Mouse (Mus musculus) liver, adult 2 months (tissue): Measurements from ENCODE around the gene Ick. TPM values are rescaled to one million over a fixed set of nuclear protein-coding genes. Genes with fewer than 3 reads are reported as not detected.
A peak's percentile ranks its signal among the peaks of the same experiment; 100 is the strongest.
"Not testable (repeated sequence)": the region's sequence is repeated elsewhere in the genome, so short reads cannot be mapped to it uniquely, and the experiment has no call there.

Experiments
- DNase-seq: peaks from one replicate; pipeline ENCODE4 v3.0.0-alpha.2; 2011; ENCODE audit warnings: low read depth, low spot score; ENCODE audit errors: extremely low read depth
- H3K27ac ChIP-seq: fragments of 200-500 bp; replicated peaks from 2 replicates; pipeline ENCODE4 v1.5.1; 2012; ENCODE audit warnings: low read depth, mild to moderate bottlenecking, control low read depth, inconsistent platforms, low read length; ENCODE audit not compliant: insufficient read depth
- H3K27me3 ChIP-seq: fragments of 200-500 bp; 2 replicates; pipeline ENCODE4 v1.6.1; 2012; ENCODE audit warnings: mild to moderate bottlenecking, moderate library complexity, low read length, inconsistent platforms; ENCODE audit not compliant: control insufficient read depth, insufficient read depth
- H3K36me3 ChIP-seq: fragments of 200-500 bp; 2 replicates; pipeline ENCODE4 v1.6.1; 2012; ENCODE audit warnings: low read length, inconsistent platforms; ENCODE audit not compliant: control insufficient read depth, insufficient read depth
- H3K4me1 ChIP-seq: fragments of 200-500 bp; 2 replicates; pipeline ENCODE4 v1.6.1; 2011; ENCODE audit warnings: low read length; ENCODE audit not compliant: control insufficient read depth, insufficient read depth
- H3K4me3 ChIP-seq: fragments of 200-500 bp; 2 replicates; pipeline ENCODE4 v1.5.1; 2011; ENCODE audit warnings: low read depth, mild to moderate bottlenecking, control low read depth, low read length, moderate library complexity; ENCODE audit not compliant: insufficient read depth
- H3K79me2 ChIP-seq: fragments of 200-500 bp; 2 replicates; pipeline ENCODE4 v1.6.1; 2012; ENCODE audit warnings: inconsistent platforms, mild to moderate bottlenecking, low read length, moderate library complexity; ENCODE audit not compliant: control insufficient read depth, insufficient read depth
- H3K9ac ChIP-seq: fragments of 200-500 bp; 2 replicates; pipeline ENCODE4 v1.6.1; 2012; ENCODE audit warnings: low read depth, mild to moderate bottlenecking, control low read depth, inconsistent platforms, low read length
- CTCF ChIP-seq: fragments of 200-500 bp; IDR thresholded peaks from 2 replicates; pipeline ENCODE4 v1.5.1; 2011; ENCODE audit warnings: low read depth, low read length, control low read depth
- POLR2A ChIP-seq: fragments of 200-500 bp; IDR thresholded peaks from 2 replicates; pipeline ENCODE4 v1.6.1; 2011; ENCODE audit warnings: low read length, control low read depth; ENCODE audit not compliant: insufficient read depth; ENCODE audit errors: extremely low read depth
- WGBS: fragments of 180-500 bp; shearing (Covaris S2); methylation state at CpG from one replicate; pipeline ENCODE4 v1.1.7; 2018; 5-methylcytosine and 5-hydroxymethylcytosine counted together
- polyA plus RNA-seq: library from polyadenylated mRNA; depleted of rRNA; stranded (reverse); fragments of >200 nt; gene quantifications from 2 replicates; pipeline ENCODE4 v1.2.3, GENCODE M21; 2012
- total RNA-seq: library from RNA; depleted of rRNA; stranded (reverse); fragments of >200 nt; gene quantifications from 2 replicates; pipeline ENCODE4 v1.2.3, GENCODE M21; 2014

Ick gene
- total and polyA plus RNA-seq, 2 experiments = 7.3 to 10.2 TPM

- Histone ChIP-seq H3K9ac (no peak overlapping the region), H3K4me3 (no peak overlapping the region), H3K27ac (no peak overlapping the region), H3K4me1 (peaks cover 13% of the 10 kb centered on the region), H3K36me3 (peaks cover 7% of the 10 kb centered on the region; the same call in 1 of the 2 replicates), H3K79me2 (no peaks in the 10 kb centered on the region), H3K27me3 (no peaks in the 10 kb centered on the region)
- DNase-seq = no peak
- no peak for TF ChIP-seq CTCF
- no peak for TF ChIP-seq POLR2A
- 95% methylated on average over 19 of the region's 19 CpGs for WGBS
Measured at GRCm38 (mm10) chr9:78167453-78167969, 58.5 kb downstream of the Ick start.

GRCm38 (mm10) chr9:78168864-78169263, 59.9 kb downstream of the Ick start:
- Histone ChIP-seq H3K27me3 (no peaks in the 10 kb centered on the region), H3K4me1 (peaks cover 9% of the 10 kb centered on the region), H3K9ac (no peak overlapping the region), H3K36me3 (peaks cover 7% of the 10 kb centered on the region; the same call in 1 of the 2 replicates), H3K4me3 (no peak overlapping the region), H3K27ac (no peak overlapping the region), H3K79me2 (no peaks in the 10 kb centered on the region)
- TF ChIP-seq POLR2A = no peak
- TF ChIP-seq CTCF = peak; percentile 72
- peak; percentile 49 for DNase-seq
- WGBS = 89% methylated on average over 6 of the region's 6 CpGs

GRCm38 (mm10) chr9:78174016-78174415, 65.0 kb downstream of the Ick start:
- H3K27me3 ChIP-seq = no peaks in the 10 kb centered on the region
- DNase-seq = no peak
- no peak for TF ChIP-seq CTCF
- TF ChIP-seq POLR2A = no peak
- WGBS = 79% methylated on average over 1 of the region's 1 CpGs
- no peaks in the 10 kb centered on the region for H3K79me2 ChIP-seq
- H3K4me1 ChIP-seq = no peaks in the 10 kb centered on the region; the same call in 1 of the 2 replicates
- no peak overlapping the region for H3K4me3 ChIP-seq
- H3K27ac ChIP-seq = no peak overlapping the region
- no peak overlapping the region for H3K9ac ChIP-seq
- H3K36me3 ChIP-seq = no peaks in the 10 kb centered on the region

GRCm38 (mm10) chr9:78174925-78175276, 65.9 kb downstream of the Ick start:
- H3K27ac ChIP-seq, H3K27me3 ChIP-seq, H3K79me2 ChIP-seq, H3K4me3 ChIP-seq, H3K4me1 ChIP-seq, H3K36me3 ChIP-seq, H3K9ac ChIP-seq, DNase-seq: not testable (repeated sequence)
- 36% methylated on average over 3 of the region's 3 CpGs for WGBS

- Histone ChIP-seq H3K27ac (peak overlapping the region; percentile 88), H3K4me3 (peak overlapping the region; percentile 89), H3K27me3 (no peaks in the 10 kb centered on the region), H3K36me3 (no peaks in the 10 kb centered on the region), H3K9ac (peak overlapping the region; percentile 86), H3K79me2 (no peaks in the 10 kb centered on the region), H3K4me1 (no peaks in the 10 kb centered on the region; the same call in 1 of the 2 replicates)
- peak; percentile 91 for DNase-seq
- TF ChIP-seq CTCF (no peak), POLR2A (peak; percentile 95)
- WGBS = under 1% methylated on average over 51 of the region's 58 CpGs
Measured at GRCm38 (mm10) chr9:78175277-78176200, 66.5 kb downstream of the Ick start.
